Mouse (Mus musculus) forebrain, embryonic 11.5 days (tissue): Measurements from ENCODE around the gene Gas8. TPM values are rescaled to one million over a fixed set of nuclear protein-coding genes. Genes with fewer than 3 reads are reported as not detected.

Source experiments
- ATAC-seq: fragments of 200-750 bp; cut with Nextera tagmentation; replicated peaks from 2 replicates; pipeline ENCODE4 v1.8.0; 2017; ENCODE audit warnings: moderate TSS enrichment; ENCODE audit not compliant: low FRiP score
- DNase-seq: peaks from one replicate; pipeline ENCODE4 v3.0.0-alpha.2; 2017; ENCODE audit warnings: low spot score
- H3K27ac ChIP-seq: fragments of 300-500 bp; sonication (generic); 2 replicates; pipeline ENCODE4 v1.5.1; 2014; ENCODE audit warnings: low read depth, low read length
- H3K27me3 ChIP-seq: fragments of 300-500 bp; sonication (generic); 2 replicates; pipeline ENCODE4 v1.6.1; 2014; ENCODE audit warnings: mild to moderate bottlenecking, low read length, mixed read lengths; ENCODE audit not compliant: control insufficient read depth, insufficient read depth
- H3K36me3 ChIP-seq: fragments of 300-500 bp; sonication (generic); 2 replicates; pipeline ENCODE4 v1.6.1; 2014; ENCODE audit warnings: mild to moderate bottlenecking, low read length, moderate library complexity, mixed read lengths; ENCODE audit not compliant: control insufficient read depth, insufficient read depth
- H3K4me1 ChIP-seq: fragments of 300-500 bp; sonication (generic); replicated peaks from 2 replicates; pipeline ENCODE4 v1.6.1; 2014; ENCODE audit warnings: low read length, mixed read lengths; ENCODE audit not compliant: control insufficient read depth, insufficient read depth
- H3K4me2 ChIP-seq: fragments of 300-500 bp; sonication (generic); 2 replicates; pipeline ENCODE4 v1.6.1; 2014; ENCODE audit warnings: low read depth, mild to moderate bottlenecking, low read length, moderate library complexity, mixed read lengths; ENCODE audit not compliant: severe bottlenecking
- H3K4me3 ChIP-seq: fragments of 300-500 bp; sonication (generic); 2 replicates; pipeline ENCODE4 v1.5.1; 2014; ENCODE audit warnings: low read depth, low read length
- H3K9ac ChIP-seq: fragments of 300-500 bp; sonication (generic); 2 replicates; pipeline ENCODE4 v1.6.1; 2014; ENCODE audit warnings: low read length
- H3K9me3 ChIP-seq: fragments of 300-500 bp; sonication (generic); 2 replicates; pipeline ENCODE4 v1.6.1; 2016; ENCODE audit warnings: low read length, mixed read lengths; ENCODE audit not compliant: control insufficient read depth
- WGBS: fragments of 180-500 bp; shearing (Covaris S2); extraction: QIAGEN DNeasy Blood & Tissue Kit; methylation state at CpG from one replicate; pipeline ENCODE4 v1.1.7; 2014; 5-methylcytosine and 5-hydroxymethylcytosine counted together
- polyA plus RNA-seq: library from polyadenylated mRNA; unstranded; fragments of >200 nt; fragmentation: Nextera tagmentation; extraction: Ambion mirVana; gene quantifications from 2 replicates; pipeline ENCODE4 v1.2.1, GENCODE M21; 2014

The Gas8 gene
- polyA plus RNA-seq, 1 experiment from 2014 or later = 42.1 TPM

DNA sequence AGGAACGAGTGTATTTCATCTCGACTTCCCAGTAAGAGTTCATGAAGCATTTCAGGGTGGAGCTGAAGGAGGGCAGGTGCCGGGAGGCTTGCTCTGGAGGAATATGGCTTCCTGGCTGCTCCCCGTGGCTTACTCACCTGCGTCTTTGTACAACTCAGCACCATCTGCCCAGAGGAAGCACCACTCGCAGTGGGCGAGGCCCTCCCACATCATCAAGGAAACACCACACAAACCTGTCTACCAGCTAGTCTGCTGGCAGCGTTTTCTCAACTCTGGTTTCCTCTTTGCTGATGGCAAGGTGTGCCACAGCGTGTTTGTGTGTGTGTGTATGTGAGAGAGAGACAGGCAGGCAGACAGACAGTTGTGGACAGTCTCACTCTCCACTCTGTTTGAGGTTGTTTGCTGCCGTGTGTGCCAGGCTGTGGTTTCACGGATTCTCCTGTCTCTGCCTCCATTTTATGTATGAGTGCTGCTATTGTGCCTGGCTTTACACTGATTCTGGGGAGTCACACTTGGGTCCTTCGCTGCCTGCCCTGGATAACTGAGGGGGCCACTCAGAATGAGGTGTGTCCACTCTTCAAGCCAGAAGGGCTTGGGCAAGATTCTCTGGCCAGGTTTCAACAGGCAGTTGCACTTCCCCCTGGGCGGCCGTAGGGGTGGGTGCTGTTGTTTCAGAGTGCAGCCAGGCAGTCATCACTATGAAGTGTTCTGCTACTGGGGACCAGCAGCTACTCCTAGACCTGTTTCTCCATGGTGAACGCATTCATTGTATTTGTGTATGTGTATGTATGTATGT is 27.2 kb upstream of the Gas8 start:
- Histone ChIP-seq H3K9ac (no peak overlapping the region), H3K27me3 (no peaks in the 10 kb centered on the region), H3K4me1 (no peaks in the 10 kb centered on the region), H3K36me3 (peaks cover 38% of the 10 kb centered on the region), H3K4me3 (no peak overlapping the region), H3K9me3 (no peaks in the 10 kb centered on the region), H3K4me2 (no peak overlapping the region), H3K27ac (no peak overlapping the region)
- no peak for ATAC-seq
- 90% methylated on average over 15 of the region's 15 CpGs for WGBS
- peak; percentile 29 for DNase-seq

DNA sequence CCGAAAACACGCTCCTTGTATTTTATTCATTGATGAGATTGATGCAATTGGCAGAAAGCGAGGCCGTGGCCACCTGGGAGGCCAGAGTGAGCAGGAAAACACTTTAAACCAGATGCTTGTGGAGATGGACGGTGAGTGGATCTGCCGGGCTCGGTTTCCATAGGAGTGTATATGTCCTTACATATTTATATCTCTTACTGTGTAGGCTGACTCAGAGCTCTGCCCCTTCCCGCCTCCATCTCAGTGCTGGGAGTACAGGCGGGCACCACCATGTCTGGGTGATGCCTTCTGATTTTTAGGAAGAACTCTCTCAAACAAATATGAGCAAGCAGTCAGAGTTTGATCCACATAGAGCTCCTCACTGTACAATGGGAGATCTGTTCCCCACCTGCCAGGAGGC is 25.7 kb upstream of the Gas8 start:
- Histone ChIP-seq H3K27me3 (no peaks in the 10 kb centered on the region), H3K4me3 (no peak overlapping the region), H3K4me2 (no peak overlapping the region), H3K4me1 (no peaks in the 10 kb centered on the region), H3K27ac (no peak overlapping the region), H3K36me3 (peaks cover 31% of the 10 kb centered on the region), H3K9me3 (no peaks in the 10 kb centered on the region), H3K9ac (no peak overlapping the region)
- 96% methylated on average over 9 of the region's 9 CpGs for WGBS
- ATAC-seq (no peak), DNase-seq (no peak)

DNA sequence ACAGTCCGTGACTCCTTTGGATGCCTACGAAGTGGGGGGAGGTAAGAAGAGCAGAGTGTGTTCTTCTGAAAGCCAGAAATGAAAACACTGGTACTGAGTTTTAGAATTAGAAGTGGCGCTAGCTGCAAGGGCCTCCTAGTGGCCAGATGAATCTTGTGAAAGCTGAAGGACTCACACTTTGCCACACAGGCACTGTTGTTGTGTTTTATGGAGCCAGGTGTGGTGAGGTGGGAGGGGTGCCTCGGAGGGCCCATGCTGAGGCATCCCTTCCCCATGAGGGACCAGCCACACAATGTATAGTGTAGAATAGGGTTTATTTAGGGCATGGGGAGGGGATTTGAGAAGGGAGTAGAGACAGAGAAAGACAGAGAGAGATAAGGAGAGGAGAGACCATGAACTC is 20.9 kb upstream of the Gas8 start:
- ATAC-seq (no peak), DNase-seq (no peak)
- no peaks in the 10 kb centered on the region for H3K4me1 ChIP-seq
- peaks cover 19% of the 10 kb centered on the region for H3K36me3 ChIP-seq
- no peak overlapping the region for H3K4me3 ChIP-seq
- H3K27ac ChIP-seq = no peak overlapping the region
- H3K9me3 ChIP-seq = no peaks in the 10 kb centered on the region
- H3K4me2 ChIP-seq = no peak overlapping the region
- H3K27me3 ChIP-seq = no peaks in the 10 kb centered on the region
- H3K9ac ChIP-seq = no peak overlapping the region
- WGBS = 92% methylated on average over 4 of the region's 4 CpGs

DNA sequence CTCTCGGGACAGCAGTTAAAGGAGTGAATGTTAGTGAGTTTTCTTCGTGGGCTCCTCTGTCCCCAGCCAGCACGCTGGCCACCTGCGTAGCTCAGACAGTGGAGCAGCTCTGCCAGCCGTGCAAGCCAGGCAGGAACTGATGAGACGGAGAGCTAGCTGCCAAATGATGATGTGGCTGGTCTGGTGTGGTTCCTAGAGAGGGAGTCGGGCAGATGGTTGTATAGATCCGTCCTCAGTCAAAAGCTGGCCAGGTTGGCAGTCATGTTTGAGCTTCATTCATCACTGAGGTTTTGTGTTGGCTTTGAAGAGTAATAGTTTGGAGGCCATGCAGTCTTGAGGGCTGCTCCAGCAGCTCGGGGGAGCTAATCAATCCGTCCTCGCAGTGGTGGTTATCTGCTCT is 19.7 kb upstream of the Gas8 start:
- Histone ChIP-seq H3K4me1 (no peaks in the 10 kb centered on the region), H3K4me2 (no peak overlapping the region), H3K36me3 (peaks cover 24% of the 10 kb centered on the region), H3K27ac (no peak overlapping the region), H3K27me3 (no peaks in the 10 kb centered on the region), H3K4me3 (no peak overlapping the region), H3K9me3 (no peaks in the 10 kb centered on the region; the same call in 1 of the 2 replicates), H3K9ac (no peak overlapping the region)
- DNase-seq (no peak), ATAC-seq (no peak)
- 91% methylated on average over 11 of the region's 11 CpGs for WGBS

DNA sequence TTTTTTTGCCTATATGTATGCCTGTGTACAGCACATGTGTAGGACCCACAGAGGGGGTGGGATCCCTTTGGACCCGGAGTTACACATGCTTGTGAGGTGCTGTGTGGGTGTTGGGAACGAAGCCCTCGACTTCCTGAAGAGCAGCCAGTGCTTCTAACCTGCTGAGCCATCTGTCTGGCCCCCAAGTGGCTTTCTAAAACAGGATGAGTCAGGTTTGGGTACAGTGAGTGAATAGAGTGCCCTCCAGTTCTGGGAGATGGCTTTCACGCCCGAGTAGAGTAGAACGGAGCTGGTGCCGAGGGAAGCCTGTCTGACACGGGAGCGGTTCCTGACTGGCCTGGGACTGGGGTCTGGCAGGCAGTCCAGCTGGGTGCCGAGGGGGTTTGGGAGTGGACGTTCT is 19.1 kb upstream of the Gas8 start:
- Histone ChIP-seq H3K27ac (no peak overlapping the region), H3K36me3 (peaks cover 22% of the 10 kb centered on the region), H3K27me3 (no peaks in the 10 kb centered on the region), H3K4me3 (no peak overlapping the region), H3K4me1 (no peaks in the 10 kb centered on the region), H3K9ac (no peak overlapping the region), H3K4me2 (no peak overlapping the region), H3K9me3 (no peaks in the 10 kb centered on the region; the same call in 1 of the 2 replicates)
- no peak for DNase-seq
- 91% methylated on average over 11 of the region's 11 CpGs for WGBS
- no peak for ATAC-seq

DNA sequence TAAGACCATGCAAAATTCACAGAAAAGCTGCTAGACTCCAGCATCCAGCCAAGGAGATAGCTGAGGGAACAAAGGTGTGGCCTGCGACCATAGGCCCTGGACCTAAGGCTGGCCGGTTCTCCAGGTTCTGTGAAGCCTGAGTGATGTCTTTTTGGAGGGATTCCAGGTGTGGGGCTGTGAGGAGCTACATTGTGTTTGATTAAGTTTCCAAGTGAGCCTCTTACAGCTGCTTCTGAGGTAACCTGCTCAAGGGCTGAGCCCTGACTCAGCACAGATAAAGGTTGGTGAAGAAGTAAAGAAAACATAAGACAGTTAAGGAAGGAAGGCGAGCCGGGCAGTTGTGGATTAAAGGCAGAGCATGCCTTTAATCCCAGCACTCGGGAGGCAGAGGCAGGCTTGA is 16.4 kb upstream of the Gas8 start:
- 95% methylated on average over 5 of the region's 5 CpGs for WGBS
- Histone ChIP-seq H3K4me3 (no peak overlapping the region), H3K9me3 (no peaks in the 10 kb centered on the region; the same call in 1 of the 2 replicates), H3K9ac (no peak overlapping the region), H3K27ac (no peak overlapping the region), H3K27me3 (no peaks in the 10 kb centered on the region), H3K36me3 (peaks cover 17% of the 10 kb centered on the region), H3K4me2 (no peak overlapping the region), H3K4me1 (no peaks in the 10 kb centered on the region)
- DNase-seq (no peak), ATAC-seq (no peak)

DNA sequence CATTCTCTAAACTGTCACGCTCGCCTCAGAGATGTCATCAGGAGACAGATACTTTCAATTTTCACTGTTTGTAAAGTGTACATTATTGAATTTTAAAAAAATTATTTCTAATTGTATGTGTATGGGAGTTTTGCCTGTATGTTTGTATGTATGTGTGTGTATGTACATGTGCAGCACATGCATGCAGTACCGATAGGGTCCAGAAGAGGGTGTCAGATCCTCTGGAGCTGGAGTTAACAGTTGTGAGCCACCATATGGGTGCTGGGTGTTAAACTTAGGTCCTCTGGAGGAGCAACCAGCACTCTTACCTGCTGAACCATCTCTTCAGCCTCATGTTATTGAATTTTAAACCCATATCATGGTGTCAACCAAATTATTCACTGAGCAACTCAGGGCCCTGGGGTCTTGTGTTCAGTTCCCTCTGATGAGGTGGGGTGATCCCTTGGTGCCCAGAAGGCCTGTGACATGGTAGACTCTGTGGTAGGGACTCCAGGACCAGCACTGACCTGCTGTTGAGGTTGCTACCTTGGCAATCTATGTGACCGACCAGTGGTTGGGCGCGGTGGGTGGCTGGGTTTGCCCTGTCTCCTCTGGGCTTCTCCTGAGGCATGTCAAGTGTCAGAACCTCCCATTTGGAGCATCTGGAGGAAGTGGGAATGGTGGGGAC is 14.7 kb upstream of the Gas8 start:
- WGBS = 98% methylated on average over 6 of the region's 6 CpGs
- Histone ChIP-seq H3K27ac (no peak overlapping the region), H3K27me3 (no peaks in the 10 kb centered on the region), H3K4me1 (no peaks in the 10 kb centered on the region), H3K4me3 (no peak overlapping the region), H3K9ac (no peak overlapping the region), H3K36me3 (peaks cover 17% of the 10 kb centered on the region), H3K9me3 (no peaks in the 10 kb centered on the region; the same call in 1 of the 2 replicates), H3K4me2 (no peak overlapping the region)
- no peak for DNase-seq
- no peak for ATAC-seq

DNA sequence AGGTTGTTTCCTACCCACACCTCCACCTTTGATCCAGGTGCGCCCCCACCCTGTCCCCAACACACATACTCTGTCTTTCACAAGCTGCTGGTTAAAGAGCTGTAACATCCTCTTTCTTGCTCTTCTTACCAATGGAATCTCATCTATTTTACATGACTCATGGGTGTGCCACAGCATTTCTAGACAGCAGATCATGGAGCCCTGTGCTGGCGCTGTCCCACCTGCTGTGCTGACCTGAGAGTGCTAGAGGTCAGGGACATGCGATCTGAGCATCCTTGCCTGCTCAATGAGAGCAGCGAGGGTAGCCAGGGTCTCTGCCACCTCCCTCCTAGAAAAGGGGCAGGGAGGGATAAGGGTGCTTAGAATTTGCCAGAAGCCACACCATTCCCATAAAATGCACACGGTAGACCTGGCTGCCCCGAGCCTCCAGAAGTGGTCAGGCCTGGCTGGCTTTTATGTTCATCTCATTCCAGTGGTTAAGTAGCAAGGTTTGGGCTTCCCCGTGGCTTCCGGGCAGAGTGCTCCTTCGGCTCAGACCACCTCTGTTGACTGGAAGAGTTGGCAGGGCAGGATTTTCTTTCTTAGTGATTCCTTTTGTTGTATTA is 13.9 kb upstream of the Gas8 start:
- Histone ChIP-seq H3K36me3 (peaks cover 17% of the 10 kb centered on the region), H3K4me3 (no peak overlapping the region), H3K4me1 (no peaks in the 10 kb centered on the region), H3K27me3 (no peaks in the 10 kb centered on the region), H3K9ac (no peak overlapping the region), H3K4me2 (no peak overlapping the region), H3K9me3 (no peaks in the 10 kb centered on the region; the same call in 1 of the 2 replicates), H3K27ac (no peak overlapping the region)
- 92% methylated on average over 9 of the region's 9 CpGs for WGBS
- DNase-seq (no peak), ATAC-seq (no peak)
